Mouse (Mus musculus) limb, embryonic 11.5 days (tissue): ENCODE measurements around the gene Fam214b. TPM values are rescaled to one million over a fixed set of nuclear protein-coding genes. Genes with fewer than 3 reads are reported as not detected.
A peak's percentile ranks its signal among the peaks of the same experiment; 100 is the strongest.

ENCODE experiments used
- ATAC-seq: fragments of 200-750 bp; cut with Nextera tagmentation; 2 replicates; pipeline ENCODE4 v1.8.0; 2017; ENCODE audit warnings: low read depth; ENCODE audit not compliant: insufficient number of reproducible peaks, low FRiP score, low TSS enrichment
- DNase-seq: peaks from one replicate; pipeline ENCODE4 v3.0.0-alpha.2; 2015; ENCODE audit warnings: low spot score
- H3K27ac ChIP-seq: fragments of 300-500 bp; sonication (generic); replicated peaks from 2 replicates; pipeline ENCODE4 v1.5.1; 2014; ENCODE audit warnings: low read depth, mild to moderate bottlenecking, low read length
- H3K27me3 ChIP-seq: fragments of 300-500 bp; sonication (generic); 2 replicates; pipeline ENCODE4 v1.6.1; 2014; ENCODE audit warnings: mild to moderate bottlenecking, low read length, mixed read lengths; ENCODE audit not compliant: control insufficient read depth, insufficient read depth
- H3K36me3 ChIP-seq: fragments of 300-500 bp; sonication (generic); 2 replicates; pipeline ENCODE4 v1.6.1; 2014; ENCODE audit warnings: mild to moderate bottlenecking, low read length, moderate library complexity, mixed read lengths; ENCODE audit not compliant: control insufficient read depth, insufficient read depth
- H3K4me1 ChIP-seq: fragments of 300-500 bp; sonication (generic); 2 replicates; pipeline ENCODE4 v1.6.1; 2014; ENCODE audit warnings: low read length, mixed read lengths; ENCODE audit not compliant: control insufficient read depth, insufficient read depth
- H3K4me2 ChIP-seq: fragments of 300-500 bp; sonication (generic); 2 replicates; pipeline ENCODE4 v1.6.1; 2014; ENCODE audit warnings: low read depth, mild to moderate bottlenecking, moderate library complexity; ENCODE audit not compliant: severe bottlenecking
- H3K4me3 ChIP-seq: fragments of 300-500 bp; sonication (generic); 2 replicates; pipeline ENCODE4 v1.5.1; 2014; ENCODE audit warnings: low read depth, low read length
- H3K9ac ChIP-seq: fragments of 300-500 bp; sonication (generic); 2 replicates; pipeline ENCODE4 v1.6.1; 2014; ENCODE audit warnings: mild to moderate bottlenecking, low read length
- H3K9me3 ChIP-seq: fragments of 300-500 bp; sonication (generic); 2 replicates; pipeline ENCODE4 v1.6.1; 2016; ENCODE audit warnings: low read length; ENCODE audit not compliant: control insufficient read depth
- WGBS: fragments of 180-500 bp; shearing (Covaris S2); extraction: QIAGEN DNeasy Blood & Tissue Kit; methylation state at CpG from one replicate; pipeline ENCODE4 v1.1.7; 2014; 5-methylcytosine and 5-hydroxymethylcytosine counted together
- polyA plus RNA-seq: library from polyadenylated mRNA; unstranded; fragments of >200 nt; fragmentation: Nextera tagmentation; extraction: Ambion mirVana; gene quantifications from 2 replicates; pipeline ENCODE4 v1.2.1, GENCODE M21; 2014

Gene Fam214b
- polyA plus RNA-seq: 6.0 and 6.5 TPM in 2 replicates

GRCm38 (mm10) chr4:43045659-43046302 is at the start of gene Fam214b:
TSS of gene Fam214b (minus strand) at chr4:43046220.
- 0 out of 2 replicates have a peak within 1 kb of the TSS, but pooled peaks have one; percentile 40 for H3K9ac ChIP-seq
- peak; percentile 100 for DNase-seq
- H3K4me2 ChIP-seq: peak within 1 kb of the TSS; percentile 64
- no peaks in the 10 kb centered on the region for H3K27me3 ChIP-seq
- peaks cover 12% of the 10 kb centered on the region; the same call in 1 of the 2 replicates for H3K4me1 ChIP-seq
- no peak within 1 kb of the TSS for H3K27ac ChIP-seq
- peak; percentile 95 for ATAC-seq
- 1% methylated on average over 33 of the region's 33 CpGs for WGBS
- no peaks in the 10 kb centered on the region for H3K9me3 ChIP-seq
- H3K36me3 ChIP-seq: no peaks in the 10 kb centered on the region
- H3K4me3 ChIP-seq: peak within 1 kb of the TSS; percentile 47

- no peak for ATAC-seq
- no peaks in the 10 kb centered on the region for H3K4me1 ChIP-seq
- DNase-seq: no peak
- no peaks in the 10 kb centered on the region for H3K9me3 ChIP-seq
- no peak overlapping the region for H3K9ac ChIP-seq
- no peaks in the 10 kb centered on the region for H3K27me3 ChIP-seq
- no peaks in the 10 kb centered on the region for H3K36me3 ChIP-seq
- no peak overlapping the region for H3K27ac ChIP-seq
- no peak overlapping the region for H3K4me2 ChIP-seq
- H3K4me3 ChIP-seq: no peak overlapping the region
- WGBS: 77% methylated on average over 4 of the region's 4 CpGs
Measured at GRCm38 (mm10) chr4:43091183-43091582, 45.2 kb upstream of the Fam214b start.

- no peak overlapping the region for H3K9ac ChIP-seq
- H3K27me3 ChIP-seq: no peaks in the 10 kb centered on the region
- H3K4me1 ChIP-seq: no peaks in the 10 kb centered on the region
- H3K27ac ChIP-seq: no peak overlapping the region
- H3K4me2 ChIP-seq: no peak overlapping the region
- DNase-seq: no peak
- H3K36me3 ChIP-seq: no peaks in the 10 kb centered on the region
- WGBS: 94% methylated on average over 2 of the region's 2 CpGs
- no peaks in the 10 kb centered on the region for H3K9me3 ChIP-seq
- no peak overlapping the region for H3K4me3 ChIP-seq
- no peak for ATAC-seq
Measured at GRCm38 (mm10) chr4:43089950-43090349, 43.9 kb upstream of the Fam214b start.

- Histone ChIP-seq H3K4me2 (no peak overlapping the region), H3K4me1 (no peaks in the 10 kb centered on the region), H3K36me3 (no peaks in the 10 kb centered on the region), H3K9ac (no peak overlapping the region), H3K9me3 (no peaks in the 10 kb centered on the region), H3K27me3 (no peaks in the 10 kb centered on the region), H3K27ac (no peak overlapping the region), H3K4me3 (no peak overlapping the region)
- DNase-seq (no peak), ATAC-seq (no peak)
- WGBS: 69% methylated on average over 2 of the region's 2 CpGs
Measured at GRCm38 (mm10) chr4:43082458-43082857, 36.4 kb upstream of the Fam214b start.

GRCm38 (mm10) chr4:43078071-43078718 is 32.2 kb upstream of the Fam214b start:
- 73% methylated on average over 7 of the region's 7 CpGs for WGBS
- DNase-seq (no peak), ATAC-seq (no peak)
- no peak overlapping the region for H3K4me2 ChIP-seq
- H3K4me1 ChIP-seq: no peaks in the 10 kb centered on the region
- H3K9me3 ChIP-seq: no peaks in the 10 kb centered on the region
- H3K4me3 ChIP-seq: no peak overlapping the region
- no peaks in the 10 kb centered on the region for H3K27me3 ChIP-seq
- H3K27ac ChIP-seq: no peak overlapping the region
- H3K36me3 ChIP-seq: no peaks in the 10 kb centered on the region
- H3K9ac ChIP-seq: no peak overlapping the region

GRCm38 (mm10) chr4:43074923-43075322 is 28.9 kb upstream of the Fam214b start:
- DNase-seq (no peak), ATAC-seq (no peak)

GRCm38 (mm10) chr4:43065471-43065870 is 19.5 kb upstream of the Fam214b start:
- H3K4me3 ChIP-seq: no peak overlapping the region
- H3K27me3 ChIP-seq: 0 out of 2 replicates have a peak, but pooled peaks cover 2% of the 10 kb centered on the region
- no peaks in the 10 kb centered on the region for H3K9me3 ChIP-seq
- H3K9ac ChIP-seq: no peak overlapping the region
- H3K4me2 ChIP-seq: no peak overlapping the region
- 90% methylated on average over 4 of the region's 4 CpGs for WGBS
- ATAC-seq (no peak), DNase-seq (no peak)
- no peaks in the 10 kb centered on the region for H3K36me3 ChIP-seq
- no peaks in the 10 kb centered on the region for H3K4me1 ChIP-seq
- no peak overlapping the region for H3K27ac ChIP-seq

More at GRCm38 (mm10) chr4:43074923-43075322, 28.9 kb upstream of the Fam214b start:
- Histone ChIP-seq H3K27me3 (no peaks in the 10 kb centered on the region), H3K4me3 (no peak overlapping the region), H3K36me3 (no peaks in the 10 kb centered on the region), H3K9me3 (no peaks in the 10 kb centered on the region), H3K4me2 (no peak overlapping the region), H3K27ac (no peak overlapping the region), H3K9ac (no peak overlapping the region), H3K4me1 (no peaks in the 10 kb centered on the region)

- Histone ChIP-seq H3K9ac (no peak overlapping the region), H3K4me3 (no peak overlapping the region), H3K4me2 (no peak overlapping the region), H3K4me1 (0 out of 2 replicates have a peak, but pooled peaks cover 4% of the 10 kb centered on the region), H3K27me3 (peaks cover 17% of the 10 kb centered on the region; the same call in 1 of the 2 replicates), H3K36me3 (no peaks in the 10 kb centered on the region), H3K27ac (no peak overlapping the region), H3K9me3 (no peaks in the 10 kb centered on the region)
- ATAC-seq (no peak), DNase-seq (no peak)
- WGBS: 70% methylated on average over 3 of the region's 3 CpGs
Measured at GRCm38 (mm10) chr4:43060286-43060685, 14.3 kb upstream of the Fam214b start.
